Mouse (Mus musculus): Measurements from ENCODE around the gene Defb26.

GRCm38 (mm10) chr2:152500204-152500862 is 11.2 kb downstream of the Defb26 start:
- TF ChIP-seq CTCF (IDR thresholded peaks at IDR 0.05; ENCODE audit: control insufficient read depth, insufficient read depth, insufficient read length) (no peak), MAX (IDR thresholded peaks at IDR 0.05) (no peak), CEBPB (IDR thresholded peaks at IDR 0.05; ENCODE audit: low read depth) (no peak), USF1 (IDR thresholded peaks at IDR 0.05; ENCODE audit: low read depth) (no peak), FOSL1 (IDR thresholded peaks at IDR 0.05; ENCODE audit: insufficient read depth, low read length, poor library complexity, severe bottlenecking) (no peak), MYOG (IDR thresholded peaks at IDR 0.05; ENCODE audit: control insufficient read depth, extremely low read depth, insufficient read length) (no peak), MYOD1 (IDR thresholded peaks at IDR 0.05; ENCODE audit: control insufficient read depth, insufficient read length, low read depth) (no peak)

Data from C2C12 (cell line).